ENCODE assay signal across 28 mouse cellular contexts in the genomic region with DNA sequence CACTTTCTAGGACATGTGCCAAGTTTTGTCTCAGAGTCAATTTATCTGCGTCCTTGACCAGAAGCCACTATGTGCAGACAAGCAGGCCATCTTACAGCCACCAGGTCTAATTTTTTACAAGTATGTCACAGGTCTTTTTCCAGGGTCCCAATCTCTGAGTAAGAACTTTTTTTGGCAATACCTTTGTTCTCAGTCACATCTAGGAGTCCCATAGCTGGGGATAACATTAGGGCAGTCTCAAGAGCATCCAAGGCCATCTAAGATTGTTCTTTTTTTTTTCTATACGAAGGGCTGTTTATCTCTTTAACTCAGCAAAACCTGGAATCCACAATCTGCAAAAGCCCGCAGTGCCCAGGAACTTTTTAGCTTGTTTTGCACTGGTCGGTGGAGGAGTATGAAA. TPM values are rescaled to one million over a fixed set of nuclear protein-coding genes. Genes with fewer than 3 reads are reported as not detected.
"Had no signal": no experiment of that assay in that cellular context is flagged by ENCODE, and none has a peak within 500 bp of the region (broad histone marks: within the 10 kb centered on the region; RNA-seq: fewer than 3 reads in every experiment).

No protein-coding gene starts in this region.

RNA-seq across cellular contexts. Expression of gene Gstp3, which starts 4.0 kb away (rescaled TPM):
- total RNA-seq: gastrocnemius, adult 2 months; gastrocnemius, postnatal 25 days; granulocyte monocyte progenitor cell, adult 5-6 weeks; heart, adult 2 months; heart, postnatal 10 days; heart, postnatal 25 days; heart, postnatal 4 days; layer of hippocampus, adult 2 months; layer of hippocampus, postnatal 10 days; layer of hippocampus, postnatal 25 days; left cerebral cortex, adult 2 months; left cerebral cortex, postnatal 14 days; left cerebral cortex, postnatal 36 days had no signal
- polyA plus RNA-seq: frontal cortex, adult 2 months; heart, embryonic 14.5 days; hindbrain, embryonic 10.5 days; hindbrain, embryonic 12.5 days; hindbrain, embryonic 14.5 days; hindbrain, embryonic 16.5 days; limb, embryonic 10.5 days; limb, embryonic 12.5 days had no signal

RNA-seq across cellular contexts. Expression of gene Cabp2, which starts 18.0 kb away (rescaled TPM):
- total RNA-seq: gastrocnemius, adult 2 months; gastrocnemius, postnatal 10 days; gastrocnemius, postnatal 25 days; gastrocnemius, postnatal 4 days; granulocyte monocyte progenitor cell, adult 5-6 weeks; heart, adult 2 months; heart, postnatal 10 days; heart, postnatal 25 days; heart, postnatal 4 days; layer of hippocampus, adult 2 months; layer of hippocampus, postnatal 10 days; layer of hippocampus, postnatal 25 days; left cerebral cortex, adult 2 months; left cerebral cortex, postnatal 14 days; left cerebral cortex, postnatal 36 days had no signal
- polyA plus RNA-seq: frontal cortex, adult 2 months; heart, adult 2 months; heart, embryonic 11.5 days; heart, embryonic 14.5 days; hindbrain, embryonic 10.5 days; hindbrain, embryonic 12.5 days; hindbrain, embryonic 14.5 days; hindbrain, embryonic 16.5 days; inflammation-experienced regulatory T-cells, adult 6 months; intestine, postnatal 0 days; kidney, embryonic 14.5 days; limb, embryonic 10.5 days; limb, embryonic 12.5 days; limb, embryonic 14.5 days had no signal
